Mouse (Mus musculus): ENCODE results near the gene Asna1. TPM values are rescaled to one million over a fixed set of nuclear protein-coding genes. Genes with fewer than 3 reads are reported as not detected.

The Asna1 gene
- polyA plus RNA-seq, 1 experiment = 266 TPM

DNA sequence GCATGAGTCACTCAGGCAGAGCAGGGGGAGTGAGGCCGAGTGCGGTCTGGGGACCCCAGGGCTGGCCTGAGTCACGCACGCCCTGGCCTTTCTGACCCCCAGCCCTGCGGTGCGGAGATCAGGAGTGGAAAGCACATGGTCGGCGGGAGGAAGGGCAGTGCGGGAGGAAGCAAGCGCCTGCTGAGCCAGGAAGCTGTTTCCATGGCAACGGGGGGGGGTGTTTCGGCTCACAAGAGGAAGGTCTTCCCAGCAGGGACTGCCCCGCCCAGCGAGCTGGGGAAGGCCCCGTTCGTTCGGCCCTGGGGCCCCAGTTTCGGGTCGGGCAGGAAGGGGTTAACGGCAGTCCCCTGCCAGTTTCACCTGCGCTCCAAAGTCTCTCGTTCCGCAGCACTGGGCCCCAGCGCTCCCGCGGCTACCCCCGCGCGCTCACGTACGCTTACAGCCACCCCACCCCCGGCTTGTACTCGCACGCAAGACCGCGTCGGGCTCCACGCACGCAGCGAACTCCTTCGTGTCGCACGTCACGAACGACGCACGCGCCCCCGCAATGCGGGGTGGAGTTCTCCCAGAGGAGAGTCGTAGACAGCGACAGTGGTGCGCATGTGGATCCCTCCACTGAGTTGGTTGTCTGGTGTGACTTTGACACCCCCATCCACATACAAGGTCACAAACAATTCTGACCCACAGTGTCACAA lies 39.2 kb downstream of the Asna1 start:
- Histone ChIP-seq H3K27me3 (replicated peaks; ENCODE audit: control insufficient read depth, insufficient read depth, low read length) (no peaks in the 10 kb centered on the region), H3K27ac (ENCODE audit: insufficient read depth, low read depth, low read length) (peak overlapping the region; percentile 84), H3K36me3 (ENCODE audit: control insufficient read depth, insufficient read depth, low read length) (no peaks in the 10 kb centered on the region), H3K4me3 (ENCODE audit: insufficient read depth, low read depth, low read length) (peak overlapping the region; percentile 34), H3K4me1 (ENCODE audit: control insufficient read depth, insufficient read depth, low read length) (peaks cover 40% of the 10 kb centered on the region)
- DNase-seq = peak; percentile 96
- WGBS = under 1% methylated on average over 53 of the region's 53 CpGs
- TF ChIP-seq POLR2A (IDR thresholded peaks at IDR 0.05; ENCODE audit: low read depth, low read length) (no peak), CTCF (conservative IDR thresholded peaks at IDR 0.05; ENCODE audit: insufficient read depth, insufficient read length, low read depth, low read length) (no peak)

GRCm38 (mm10) chr8:84985049-84985683 lies 39.9 kb downstream of the Asna1 start:
- Histone ChIP-seq H3K4me3 (ENCODE audit: insufficient read depth, low read depth, low read length) (peak overlapping the region; percentile 34), H3K36me3 (ENCODE audit: control insufficient read depth, insufficient read depth, low read length) (no peaks in the 10 kb centered on the region), H3K4me1 (ENCODE audit: control insufficient read depth, insufficient read depth, low read length) (peaks cover 45% of the 10 kb centered on the region), H3K27me3 (replicated peaks; ENCODE audit: control insufficient read depth, insufficient read depth, low read length) (no peaks in the 10 kb centered on the region), H3K27ac (ENCODE audit: insufficient read depth, low read depth, low read length) (peak overlapping the region; percentile 84)
- DNase-seq = no peak
- WGBS = 2% methylated on average over 23 of the region's 23 CpGs
- TF ChIP-seq CTCF (conservative IDR thresholded peaks at IDR 0.05; ENCODE audit: insufficient read depth, insufficient read length, low read depth, low read length) = no peak
- TF ChIP-seq POLR2A (IDR thresholded peaks at IDR 0.05; ENCODE audit: low read depth, low read length) = no peak

- H3K4me1 ChIP-seq (ENCODE audit: control insufficient read depth, insufficient read depth, low read length) = peaks cover 45% of the 10 kb centered on the region
- TF ChIP-seq CTCF (conservative IDR thresholded peaks at IDR 0.05; ENCODE audit: insufficient read depth, insufficient read length, low read depth, low read length) (no peak), POLR2A (IDR thresholded peaks at IDR 0.05; ENCODE audit: low read depth, low read length) (no peak)
- peak; percentile 80 for DNase-seq
- H3K27me3 ChIP-seq (replicated peaks; ENCODE audit: control insufficient read depth, insufficient read depth, low read length) = no peaks in the 10 kb centered on the region
- 4% methylated on average over 16 of the region's 16 CpGs for WGBS
- no peak overlapping the region for H3K4me3 ChIP-seq (ENCODE audit: insufficient read depth, low read depth, low read length)
- H3K27ac ChIP-seq (ENCODE audit: insufficient read depth, low read depth, low read length) = peak overlapping the region; percentile 84
- H3K36me3 ChIP-seq (ENCODE audit: control insufficient read depth, insufficient read depth, low read length) = no peaks in the 10 kb centered on the region
Observed at GRCm38 (mm10) chr8:84984294-84985048, 40.6 kb downstream of the Asna1 start.

- peaks cover 49% of the 10 kb centered on the region for H3K4me1 ChIP-seq (ENCODE audit: control insufficient read depth, insufficient read depth, low read length)
- 45% methylated on average over 3 of the region's 3 CpGs for WGBS
- DNase-seq = no peak
Observed at GRCm38 (mm10) chr8:84982499-84983011, 42.5 kb downstream of the Asna1 start.

GRCm38 (mm10) chr8:84981644-84982498 lies 43.2 kb downstream of the Asna1 start:
- WGBS = 47% methylated on average over 15 of the region's 15 CpGs
- Histone ChIP-seq H3K36me3 (ENCODE audit: control insufficient read depth, insufficient read depth, low read length) (no peaks in the 10 kb centered on the region), H3K27me3 (replicated peaks; ENCODE audit: control insufficient read depth, insufficient read depth, low read length) (no peaks in the 10 kb centered on the region), H3K27ac (ENCODE audit: insufficient read depth, low read depth, low read length) (peak overlapping the region; percentile 98), H3K4me3 (ENCODE audit: insufficient read depth, low read depth, low read length) (no peak overlapping the region), H3K4me1 (ENCODE audit: control insufficient read depth, insufficient read depth, low read length) (peaks cover 49% of the 10 kb centered on the region)
- TF ChIP-seq CTCF (conservative IDR thresholded peaks at IDR 0.05; ENCODE audit: insufficient read depth, insufficient read length, low read depth, low read length) (no peak), POLR2A (IDR thresholded peaks at IDR 0.05; ENCODE audit: low read depth, low read length) (no peak)
- peak; percentile 72 for DNase-seq

More at GRCm38 (mm10) chr8:84982499-84983011, 42.5 kb downstream of the Asna1 start:
- Histone ChIP-seq H3K27ac (ENCODE audit: insufficient read depth, low read depth, low read length) (peak overlapping the region; percentile 98), H3K36me3 (ENCODE audit: control insufficient read depth, insufficient read depth, low read length) (no peaks in the 10 kb centered on the region), H3K4me3 (ENCODE audit: insufficient read depth, low read depth, low read length) (no peak overlapping the region), H3K27me3 (replicated peaks; ENCODE audit: control insufficient read depth, insufficient read depth, low read length) (no peaks in the 10 kb centered on the region)
- no peak for TF ChIP-seq CTCF (conservative IDR thresholded peaks at IDR 0.05; ENCODE audit: insufficient read depth, insufficient read length, low read depth, low read length)
- no peak for TF ChIP-seq POLR2A (IDR thresholded peaks at IDR 0.05; ENCODE audit: low read depth, low read length)

GRCm38 (mm10) chr8:84980622-84981358 lies 44.3 kb downstream of the Asna1 start:
- Histone ChIP-seq H3K4me3 (ENCODE audit: insufficient read depth, low read depth, low read length) (peak overlapping the region; percentile 30; the same call in 1 of the 2 replicates), H3K4me1 (ENCODE audit: control insufficient read depth, insufficient read depth, low read length) (peaks cover 47% of the 10 kb centered on the region), H3K36me3 (ENCODE audit: control insufficient read depth, insufficient read depth, low read length) (no peaks in the 10 kb centered on the region), H3K27me3 (replicated peaks; ENCODE audit: control insufficient read depth, insufficient read depth, low read length) (no peaks in the 10 kb centered on the region), H3K27ac (ENCODE audit: insufficient read depth, low read depth, low read length) (peak overlapping the region; percentile 98)
- TF ChIP-seq POLR2A (IDR thresholded peaks at IDR 0.05; ENCODE audit: low read depth, low read length) = no peak
- 10% methylated on average over 11 of the region's 11 CpGs for WGBS
- peak; percentile 98 for DNase-seq
